Mouse (Mus musculus) Muller cell, postnatal 12 days (primary cell): ENCODE measurements around the gene Rftn1.

ENCODE experiments used
- DNase-seq: peaks from one replicate; pipeline ENCODE4 v3.0.0-alpha.2; 2015; ENCODE audit errors: inconsistent ontology term

Rftn1 gene

GRCm38 (mm10) chr17:49982611-49983390 lies 207.7 kb downstream of the Rftn1 start:
- no peak for DNase-seq

- no peak for DNase-seq
These were observed 208.9 kb downstream of the Rftn1 start for GRCm38 (mm10) chr17:49981591-49981990.

- no peak for DNase-seq
These were observed 210.7 kb downstream of the Rftn1 start for GRCm38 (mm10) chr17:49979761-49980285.

GRCm38 (mm10) chr17:49977424-49977790 lies 213.1 kb downstream of the Rftn1 start:
- DNase-seq = peak; percentile 44

- DNase-seq = peak; percentile 5
These were observed 213.6 kb downstream of the Rftn1 start for GRCm38 (mm10) chr17:49976678-49977423.

GRCm38 (mm10) chr17:49975481-49975880 lies 215.0 kb downstream of the Rftn1 start:
- DNase-seq = no peak

- no peak for DNase-seq
These were observed 215.5 kb downstream of the Rftn1 start for GRCm38 (mm10) chr17:49974996-49975395.

GRCm38 (mm10) chr17:49972164-49972563 lies 218.3 kb downstream of the Rftn1 start:
- DNase-seq = no peak

GRCm38 (mm10) chr17:49971057-49971456 lies 219.4 kb downstream of the Rftn1 start:
- no peak for DNase-seq

GRCm38 (mm10) chr17:49968467-49969207 lies 221.8 kb downstream of the Rftn1 start:
- peak; percentile 18 for DNase-seq

- DNase-seq = no peak
These were observed 224.4 kb downstream of the Rftn1 start for GRCm38 (mm10) chr17:49965846-49966762.

- no peak for DNase-seq
These were observed 225.4 kb downstream of the Rftn1 start for GRCm38 (mm10) chr17:49965035-49965434.

- DNase-seq = no peak
These were observed 226.0 kb downstream of the Rftn1 start for GRCm38 (mm10) chr17:49964471-49964870.

GRCm38 (mm10) chr17:49959021-49959420 lies 231.5 kb downstream of the Rftn1 start:
- no peak for DNase-seq

GRCm38 (mm10) chr17:49951856-49952607 lies 238.4 kb downstream of the Rftn1 start:
- DNase-seq = peak; percentile 57

- DNase-seq = no peak
These were observed 239.0 kb downstream of the Rftn1 start for GRCm38 (mm10) chr17:49951491-49951855.

GRCm38 (mm10) chr17:49942674-49943073 lies 247.8 kb downstream of the Rftn1 start:
- no peak for DNase-seq
